Mouse (Mus musculus) forebrain, embryonic 14.5 days (tissue): ENCODE results near the gene Mef2b. TPM values are rescaled to one million over a fixed set of nuclear protein-coding genes. Genes with fewer than 3 reads are reported as not detected.
A peak's percentile ranks its signal among the peaks of the same experiment; 100 is the strongest.

Source experiments
- ATAC-seq: fragments of 200-750 bp; cut with Nextera tagmentation; 2 replicates; pipeline ENCODE4 v1.8.0; 2017; ENCODE audit warnings: mild to moderate bottlenecking, moderate library complexity
- DNase-seq: peaks from one replicate; pipeline ENCODE4 v3.0.0-alpha.2; 2015; ENCODE audit warnings: low spot score
- H3K27ac ChIP-seq: fragments of 300-500 bp; sonication (generic); 2 replicates; pipeline ENCODE4 v1.5.1; 2014; ENCODE audit warnings: low read depth, mild to moderate bottlenecking, control low read depth, low read length, moderate library complexity
- H3K27me3 ChIP-seq: fragments of 300-500 bp; sonication (generic); replicated peaks from 2 replicates; pipeline ENCODE4 v1.6.1; 2014; ENCODE audit warnings: low read length, control low read depth, mixed read lengths; ENCODE audit not compliant: control insufficient read depth, insufficient read depth
- H3K36me3 ChIP-seq: fragments of 300-500 bp; sonication (generic); 2 replicates; pipeline ENCODE4 v1.6.1; 2014; ENCODE audit warnings: low read length, control low read depth; ENCODE audit not compliant: control insufficient read depth, insufficient read depth
- H3K4me1 ChIP-seq: fragments of 300-500 bp; sonication (generic); 2 replicates; pipeline ENCODE4 v1.6.1; 2014; ENCODE audit warnings: antibody characterized with exemption, low read length, control low read depth; ENCODE audit not compliant: control insufficient read depth, insufficient read depth
- H3K4me2 ChIP-seq: fragments of 300-500 bp; sonication (generic); 2 replicates; pipeline ENCODE4 v1.6.1; 2014; ENCODE audit warnings: mild to moderate bottlenecking, control low read depth, low read length
- H3K4me3 ChIP-seq: fragments of 300-500 bp; sonication (generic); 2 replicates; pipeline ENCODE4 v1.5.1; 2014; ENCODE audit warnings: low read depth, low read length, control low read depth
- H3K9ac ChIP-seq: fragments of 300-500 bp; sonication (generic); 2 replicates; pipeline ENCODE4 v1.6.1; 2014; ENCODE audit warnings: mild to moderate bottlenecking, low read length, control low read depth, moderate library complexity
- H3K9me3 ChIP-seq: fragments of 300-500 bp; sonication (generic); replicated peaks from 2 replicates; pipeline ENCODE4 v1.6.1; 2016; ENCODE audit warnings: low read length, control low read depth, mixed read lengths; ENCODE audit not compliant: control insufficient read depth
- WGBS: fragments of 180-500 bp; shearing (Covaris S2); extraction: QIAGEN DNeasy Blood & Tissue Kit; methylation state at CpG from one replicate; pipeline ENCODE4 v1.1.7; 2014; 5-methylcytosine and 5-hydroxymethylcytosine counted together
- polyA plus RNA-seq: library from polyadenylated mRNA; unstranded; fragments of >200 nt; fragmentation: Nextera tagmentation; extraction: Ambion mirVana; gene quantifications from 2 replicates; pipeline ENCODE4 v1.2.1, GENCODE M21; 2014

The Mef2b gene
- polyA plus RNA-seq, 1 experiment from 2014 or later: 0.30 TPM

DNA sequence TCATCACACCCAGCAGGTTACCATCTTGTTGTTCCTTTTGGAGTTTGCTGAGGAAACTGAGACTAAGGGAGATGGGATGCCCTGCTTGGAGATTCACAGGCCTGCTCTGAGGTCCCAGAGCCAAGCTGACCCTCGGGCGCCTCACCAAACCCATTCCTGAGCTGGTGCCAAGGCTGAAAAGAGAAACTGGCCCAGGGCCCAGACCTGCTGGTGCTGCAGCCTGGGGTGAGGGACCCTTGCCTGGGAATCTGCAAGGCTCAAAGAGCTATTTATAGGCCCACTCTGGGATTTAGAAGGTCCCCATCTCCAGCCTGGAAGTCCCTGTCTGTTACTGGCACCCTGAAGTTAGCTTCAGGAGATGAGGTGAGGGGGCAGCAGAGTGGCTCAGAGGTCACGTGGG is 11.1 kb upstream of the Mef2b start:
- Histone ChIP-seq H3K36me3 (peaks cover 11% of the 10 kb centered on the region), H3K27ac (peak overlapping the region; percentile 82), H3K9me3 (no peaks in the 10 kb centered on the region), H3K4me3 (no peak overlapping the region), H3K27me3 (no peaks in the 10 kb centered on the region), H3K9ac (0 out of 2 replicates have a peak overlapping the region, but pooled peaks have one; percentile 2), H3K4me2 (no peak overlapping the region), H3K4me1 (peaks cover 14% of the 10 kb centered on the region)
- WGBS: 52% methylated on average over 3 of the region's 3 CpGs
- ATAC-seq (peak; percentile 32), DNase-seq (peak; percentile 73)

DNA sequence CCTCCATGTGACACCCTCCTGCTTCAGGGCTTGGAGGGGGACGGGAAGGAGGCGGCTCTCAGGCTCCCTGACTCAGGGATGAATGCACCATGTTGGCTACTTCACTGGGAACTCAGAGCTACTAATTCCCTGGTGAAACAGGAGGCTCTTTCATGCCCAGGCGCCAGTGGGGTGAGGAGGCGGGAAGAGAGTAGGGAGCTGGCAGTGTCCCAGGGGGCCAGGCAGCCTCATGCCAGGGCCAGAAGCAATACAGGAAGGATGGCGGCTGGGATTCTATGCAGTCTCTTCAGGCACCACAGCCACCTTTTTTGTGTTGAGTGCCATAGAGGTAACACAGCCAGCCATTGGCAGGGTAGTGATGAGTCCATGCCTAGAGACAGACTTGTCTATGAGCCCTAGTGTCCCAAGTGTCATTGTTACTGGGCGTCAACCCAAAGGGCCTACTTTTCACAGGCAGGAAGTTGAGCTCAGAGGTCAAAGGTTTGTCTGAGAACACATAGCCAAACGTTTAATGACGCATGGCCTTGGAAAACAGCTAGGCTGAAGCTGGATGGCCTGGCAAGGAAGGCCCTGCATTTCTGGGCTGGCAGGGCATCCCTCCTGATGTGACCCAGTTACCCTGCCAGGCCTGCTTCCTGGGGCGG is 10.1 kb upstream of the Mef2b start:
- Histone ChIP-seq H3K4me1 (peaks cover 14% of the 10 kb centered on the region), H3K4me2 (no peak overlapping the region), H3K27ac (peak overlapping the region; percentile 82), H3K27me3 (no peaks in the 10 kb centered on the region), H3K9ac (peak overlapping the region; percentile 13; the same call in 1 of the 2 replicates), H3K9me3 (no peaks in the 10 kb centered on the region), H3K36me3 (peaks cover 21% of the 10 kb centered on the region), H3K4me3 (no peak overlapping the region)
- peak; percentile 78 for DNase-seq
- WGBS: 39% methylated on average over 9 of the region's 9 CpGs
- peak; percentile 56 for ATAC-seq

DNA sequence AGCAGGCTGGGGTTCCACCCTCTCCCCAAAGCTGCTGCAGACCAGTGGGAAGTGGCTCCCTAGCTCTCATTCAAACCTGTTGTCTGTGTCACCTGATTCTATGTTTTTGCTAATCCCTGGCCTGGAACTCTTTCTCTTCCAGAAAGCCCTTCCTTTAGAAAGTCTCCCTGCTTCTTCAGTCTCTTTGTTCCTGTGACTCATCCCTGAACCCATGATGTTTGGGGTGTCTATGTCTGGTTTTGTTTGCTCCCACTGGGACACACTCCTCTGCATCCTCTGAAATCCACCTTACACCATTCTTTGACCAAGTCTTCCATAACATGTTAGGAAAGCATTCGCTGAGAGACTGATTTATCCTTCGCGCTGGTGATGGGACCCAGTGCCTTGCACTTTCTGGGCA is 9.4 kb upstream of the Mef2b start:
- no peaks in the 10 kb centered on the region for H3K9me3 ChIP-seq
- no peak overlapping the region for H3K9ac ChIP-seq
- WGBS: 88% methylated on average over 3 of the region's 3 CpGs
- no peak overlapping the region for H3K4me3 ChIP-seq
- peaks cover 27% of the 10 kb centered on the region for H3K36me3 ChIP-seq
- peak overlapping the region; percentile 82 for H3K27ac ChIP-seq
- H3K27me3 ChIP-seq: no peaks in the 10 kb centered on the region
- ATAC-seq (no peak), DNase-seq (no peak)
- H3K4me2 ChIP-seq: no peak overlapping the region
- peaks cover 14% of the 10 kb centered on the region for H3K4me1 ChIP-seq

DNA sequence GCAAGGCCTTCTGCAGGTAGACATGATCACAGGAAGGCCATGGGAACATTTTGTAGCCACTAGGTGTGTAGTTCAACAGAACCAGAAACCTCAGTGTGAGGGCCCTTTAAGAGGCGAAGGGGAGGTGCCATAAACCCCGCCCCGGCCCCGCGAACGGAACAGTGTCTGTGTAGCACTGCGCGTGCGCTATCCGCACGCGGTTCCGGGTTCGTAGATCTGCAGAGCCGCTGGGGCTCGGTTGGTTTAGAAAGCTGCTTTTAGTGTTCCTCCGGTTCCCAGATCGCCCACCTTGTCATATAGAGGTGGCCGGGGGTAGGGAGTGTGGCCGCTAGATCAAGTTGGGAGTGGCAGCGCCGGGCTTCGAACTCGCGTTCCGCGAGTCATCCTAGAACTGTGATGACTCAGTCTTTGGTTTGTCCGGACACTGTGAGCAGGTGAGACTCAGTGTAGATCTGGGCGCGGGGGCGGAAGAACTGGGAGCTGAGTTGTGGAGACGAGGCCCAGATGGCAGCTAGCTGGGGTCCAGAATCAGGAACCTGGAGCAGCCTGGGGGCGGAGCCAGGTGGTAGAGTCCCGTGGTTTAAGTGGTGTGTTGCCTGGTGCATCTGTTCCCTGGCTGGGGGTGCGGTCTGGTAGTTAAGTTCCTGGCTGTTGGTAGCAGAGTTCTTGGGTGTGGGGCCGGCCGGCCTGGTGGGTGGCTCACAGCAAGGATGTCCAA is 8.2 kb upstream of the Mef2b start, which contains the start of gene Nr2c2ap:
TSS of gene Nr2c2ap (plus strand) at position 168 of the 718 bp plus-strand sequence.
- Histone ChIP-seq H3K9me3 (no peaks in the 10 kb centered on the region), H3K9ac (peak within 1 kb of the TSS; percentile 76), H3K4me1 (peaks cover 14% of the 10 kb centered on the region), H3K4me2 (peak within 1 kb of the TSS; percentile 81), H3K36me3 (peaks cover 40% of the 10 kb centered on the region), H3K27me3 (no peaks in the 10 kb centered on the region), H3K27ac (no peak within 1 kb of the TSS), H3K4me3 (peak within 1 kb of the TSS; percentile 72)
- DNase-seq: peak; percentile 94
- peak; percentile 85 for ATAC-seq
- WGBS: 1% methylated on average over 37 of the region's 37 CpGs

DNA sequence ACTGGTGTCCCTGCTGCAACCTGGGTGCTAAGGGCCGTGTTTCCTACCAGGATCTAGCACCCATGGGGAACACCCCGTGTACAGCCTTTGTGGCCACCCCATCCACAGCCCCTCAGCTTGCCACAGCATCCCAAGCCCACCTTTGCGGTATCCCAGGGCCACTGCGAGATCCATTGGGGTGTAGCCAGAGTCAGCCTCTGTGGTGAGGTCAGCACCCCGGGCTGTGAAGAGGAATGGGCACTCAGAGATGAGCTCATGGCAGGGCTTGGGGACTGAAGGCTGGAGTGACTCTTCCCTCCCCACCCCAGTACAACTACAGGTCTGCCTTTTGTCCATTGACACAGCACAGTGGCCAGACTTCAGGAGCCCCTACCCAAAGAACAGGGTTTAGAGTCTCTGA is 5.4 kb upstream of the Mef2b start:
- no peak overlapping the region for H3K4me3 ChIP-seq
- H3K9me3 ChIP-seq: no peaks in the 10 kb centered on the region
- H3K27ac ChIP-seq: no peak overlapping the region
- H3K27me3 ChIP-seq: no peaks in the 10 kb centered on the region
- no peak overlapping the region for H3K9ac ChIP-seq
- ATAC-seq (no peak), DNase-seq (no peak)
- peaks cover 19% of the 10 kb centered on the region for H3K4me1 ChIP-seq
- H3K4me2 ChIP-seq: no peak overlapping the region
- WGBS: 91% methylated on average over 5 of the region's 5 CpGs
- peaks cover 40% of the 10 kb centered on the region for H3K36me3 ChIP-seq

DNA sequence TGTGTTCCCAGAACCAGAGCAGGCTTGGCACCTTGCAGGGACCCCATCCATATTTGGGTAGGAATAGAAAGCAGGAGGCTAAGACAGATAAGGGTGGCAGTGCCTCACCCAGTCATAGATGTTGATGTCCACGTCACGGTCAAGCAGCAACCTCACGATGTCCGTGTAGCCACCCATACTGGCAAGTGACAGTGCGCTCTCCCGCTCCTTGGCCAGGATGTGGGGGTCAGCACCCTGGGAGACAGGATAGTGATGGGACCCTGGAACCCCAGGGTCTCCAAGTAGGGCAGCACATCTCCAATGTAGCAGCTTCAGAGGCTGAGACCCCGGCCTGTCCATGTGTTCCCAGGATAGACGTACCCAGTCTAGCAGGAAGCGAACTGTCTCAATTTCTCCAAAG is 4.6 kb upstream of the Mef2b start:
- peaks cover 13% of the 10 kb centered on the region for H3K4me1 ChIP-seq
- DNase-seq (no peak), ATAC-seq (no peak)
- no peak overlapping the region for H3K27ac ChIP-seq
- H3K4me3 ChIP-seq: no peak overlapping the region
- no peak overlapping the region for H3K9ac ChIP-seq
- 93% methylated on average over 9 of the region's 9 CpGs for WGBS
- H3K9me3 ChIP-seq: no peaks in the 10 kb centered on the region
- no peaks in the 10 kb centered on the region for H3K27me3 ChIP-seq
- peaks cover 40% of the 10 kb centered on the region for H3K36me3 ChIP-seq
- H3K4me2 ChIP-seq: no peak overlapping the region

DNA sequence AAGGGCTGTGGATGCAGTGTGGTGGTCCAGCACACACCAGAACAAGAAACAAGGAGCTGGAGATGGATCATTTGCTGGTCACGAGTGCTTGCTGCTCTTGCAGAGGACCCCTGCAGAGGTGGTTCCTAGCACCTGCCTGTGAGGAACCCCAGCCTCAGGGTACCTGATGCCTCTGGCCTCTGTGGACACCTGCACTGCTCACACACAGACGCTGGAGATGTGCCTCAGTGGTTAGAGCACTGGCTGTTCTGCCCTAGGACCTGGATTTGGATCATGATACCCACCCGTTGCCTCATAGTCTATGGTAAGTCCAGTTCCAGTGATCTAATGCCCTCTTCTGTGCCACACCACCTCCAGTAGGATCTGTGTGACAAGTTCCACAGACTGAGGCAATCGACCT is 2.9 kb upstream of the Mef2b start:
- H3K9me3 ChIP-seq: no peaks in the 10 kb centered on the region
- peaks cover 40% of the 10 kb centered on the region for H3K36me3 ChIP-seq
- no peak overlapping the region for H3K4me3 ChIP-seq
- no peak overlapping the region for H3K27ac ChIP-seq
- no peak for DNase-seq
- H3K9ac ChIP-seq: no peak overlapping the region
- ATAC-seq: no peak
- no peak overlapping the region for H3K4me2 ChIP-seq
- 90% methylated on average over 4 of the region's 4 CpGs for WGBS
- H3K27me3 ChIP-seq: no peaks in the 10 kb centered on the region
- peaks cover 20% of the 10 kb centered on the region for H3K4me1 ChIP-seq

DNA sequence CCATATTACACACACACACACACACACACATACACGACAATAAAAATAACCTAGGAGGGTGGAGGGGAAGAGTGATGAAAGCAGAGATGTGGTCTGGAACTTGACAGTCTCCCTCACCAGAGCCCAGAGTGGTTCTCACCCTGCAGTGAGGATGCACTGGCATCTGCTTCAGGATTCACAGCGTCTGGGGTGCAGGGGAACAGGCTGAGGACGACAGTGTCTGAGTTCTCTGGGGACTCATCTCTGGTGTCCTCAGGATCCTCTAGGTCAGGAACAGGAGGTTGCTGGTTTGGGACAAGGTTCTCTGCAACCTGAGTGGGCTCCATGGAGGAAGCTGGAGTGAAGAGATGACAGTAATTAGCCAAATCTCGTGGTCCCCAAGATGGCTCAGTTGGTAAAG is 1.6 kb upstream of the Mef2b start:
- Histone ChIP-seq H3K4me3 (peak overlapping the region; percentile 71; the same call in 1 of the 2 replicates), H3K4me2 (peak overlapping the region; percentile 67), H3K27ac (no peak overlapping the region), H3K36me3 (peaks cover 46% of the 10 kb centered on the region), H3K27me3 (no peaks in the 10 kb centered on the region), H3K9ac (peak overlapping the region; percentile 52; the same call in 1 of the 2 replicates), H3K4me1 (peaks cover 18% of the 10 kb centered on the region), H3K9me3 (no peaks in the 10 kb centered on the region)
- ATAC-seq (no peak), DNase-seq (no peak)
- WGBS: 83% methylated on average over 4 of the region's 4 CpGs

DNA sequence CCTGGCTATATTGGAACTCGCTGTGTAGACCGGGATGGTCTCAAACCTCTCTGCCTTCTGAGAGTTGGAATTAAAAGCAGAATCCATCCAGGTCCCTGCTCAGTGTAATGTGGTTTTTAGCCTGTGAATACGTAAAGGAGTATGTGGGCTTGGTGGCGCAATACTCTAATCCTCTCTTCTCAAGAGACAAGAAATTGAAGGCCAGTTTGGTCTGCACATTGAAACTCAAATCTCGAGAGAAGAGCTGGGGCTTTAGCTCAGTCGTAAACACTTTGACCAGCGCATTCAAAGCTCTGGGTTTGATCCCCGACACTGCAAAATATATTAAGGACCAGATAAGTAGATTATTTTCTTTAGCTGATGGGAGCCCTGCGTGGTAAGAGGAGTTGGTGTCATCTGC is 470 bp downstream of the Mef2b start:
- peaks cover 18% of the 10 kb centered on the region for H3K4me1 ChIP-seq
- H3K27me3 ChIP-seq: no peaks in the 10 kb centered on the region
- DNase-seq: no peak
- H3K4me3 ChIP-seq: peak overlapping the region; percentile 71
- no peaks in the 10 kb centered on the region for H3K9me3 ChIP-seq
- peak overlapping the region; percentile 67 for H3K4me2 ChIP-seq
- H3K27ac ChIP-seq: peak overlapping the region; percentile 80
- 12% methylated on average over 9 of the region's 9 CpGs for WGBS
- no peak for ATAC-seq
- H3K9ac ChIP-seq: peak overlapping the region; percentile 79
- H3K36me3 ChIP-seq: peaks cover 46% of the 10 kb centered on the region
